Mouse (Mus musculus) gastrocnemius, postnatal 36 days (tissue): ENCODE results near the gene Mrpl18. TPM values are rescaled to one million over a fixed set of nuclear protein-coding genes. Genes with fewer than 3 reads are reported as not detected.
"Not testable (repeated sequence)": the region's sequence is repeated elsewhere in the genome, so short reads cannot be mapped to it uniquely, and the experiment has no call there.

Source experiments
- DNase-seq, 2 experiments: peaks; one replicate each; pipeline ENCODE4 v3.0.0; 2022
- intact Hi-C: fragments of 180-260 bp; cut with DNase I; formaldehyde crosslinking; loops from one replicate; pipeline ENCODE4 v1.15.1; 2025
- long read RNA-seq, 2 experiments: library from polyadenylated mRNA; stranded (forward); transcript quantifications; one replicate each; pipeline ENCODE4 v2.0.0; 2021
- total RNA-seq, 2 experiments: library from RNA; stranded (reverse); gene quantifications; 2 replicates each; pipeline ENCODE4 v1.2.3; 2021

The Mrpl18 gene
- 100 to 1,000 TPM in 1 of 2 experiments, 10 to 100 TPM in 1; 92.4 to 107 TPM for total RNA-seq
- long read RNA-seq, experiment 1, transcript Mrpl18-201 (4 exons, 1,219 nt) = major isoform, 234 of 249 reads
- long read RNA-seq, experiment 1, partial matches to known transcripts = 8 of 249 reads
- long read RNA-seq, experiment 1, other reads (novel, unspliced or antisense) = 7 of 249 reads
- long read RNA-seq, experiment 2, transcript Mrpl18-201 (4 exons, 1,219 nt) = major isoform, 247 of 273 reads
- long read RNA-seq, experiment 2, partial matches to known transcripts = 6 of 273 reads
- long read RNA-seq, experiment 2, other reads (novel, unspliced or antisense) = 19 of 273 reads

DNA sequence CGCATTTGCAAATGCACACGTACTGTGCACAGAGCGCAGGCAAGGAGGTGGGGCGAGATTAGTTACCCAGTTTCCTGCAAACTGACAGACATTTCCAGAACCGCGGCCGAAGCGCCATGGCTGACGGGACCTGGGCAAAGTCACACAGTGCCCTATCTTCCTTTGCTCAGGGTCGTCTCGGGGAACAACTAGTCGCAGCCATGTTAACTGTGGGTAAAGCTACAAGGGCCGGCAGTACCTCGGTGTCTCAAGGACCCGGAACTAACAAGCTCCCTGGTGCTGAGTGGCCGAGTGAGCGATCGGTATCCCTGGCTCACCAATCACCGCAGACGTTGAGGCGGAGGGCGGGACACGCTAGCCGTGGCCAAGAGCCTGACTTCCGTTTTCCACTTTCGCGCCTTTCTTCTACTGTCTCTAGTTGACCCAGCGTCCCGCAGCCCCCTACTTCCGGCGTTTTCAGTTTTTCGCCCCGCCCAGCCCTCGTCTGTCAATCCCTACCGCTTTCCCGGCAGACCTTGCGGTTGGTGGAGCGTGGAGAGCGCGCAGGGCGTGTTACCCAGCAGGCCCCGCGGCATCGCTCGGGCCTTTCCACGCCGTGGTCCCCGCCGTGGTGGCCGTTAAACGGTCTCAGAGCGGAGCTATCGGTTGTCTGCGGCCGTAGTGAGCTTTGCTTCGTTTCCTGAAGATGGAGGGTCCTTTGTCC lies at the start of gene Mrpl18:
Gene Mrpl18 (minus strand): TSS at position 465 of the 703 bp plus-strand sequence.
- intact Hi-C loops = loop anchor here (5.0 kb wide), 2 partner anchors 61 to 76 kb away; partner anchors contain the start of gene Wtap
- peak; percentile 97 to 98 for DNase-seq

- no peak for DNase-seq
- intact Hi-C loops = loop anchor here (5.0 kb wide), 1 partner anchor 41 kb away; no protein-coding TSS in a partner anchor
Measured at GRCm38 (mm10) chr17:12963476-12963875, 47.3 kb upstream of the Mrpl18 start.

GRCm38 (mm10) chr17:12960331-12960873 lies 44.3 kb upstream of the Mrpl18 start, which contains the start of gene Acat2:
Acat2 (minus strand) TSS chr17:12960747.
- DNase-seq = peak; percentile 89 to 93
- intact Hi-C loops = loop anchor here (5.0 kb wide), 1 partner anchor 38 kb away; no protein-coding TSS in a partner anchor

GRCm38 (mm10) chr17:12959377-12959776 lies 43.2 kb upstream of the Mrpl18 start:
- intact Hi-C loops = not testable (repeated sequence)

GRCm38 (mm10) chr17:12956664-12957063 lies 40.5 kb upstream of the Mrpl18 start:
- intact Hi-C loops = no loop called here

More at GRCm38 (mm10) chr17:12959377-12959776, 43.2 kb upstream of the Mrpl18 start:
- DNase-seq = not testable (repeated sequence)

GRCm38 (mm10) chr17:12949669-12950068 lies 33.5 kb upstream of the Mrpl18 start:
- intact Hi-C loops = no loop called here
- no peak for DNase-seq

More at GRCm38 (mm10) chr17:12956664-12957063, 40.5 kb upstream of the Mrpl18 start:
- DNase-seq = no peak

DNA sequence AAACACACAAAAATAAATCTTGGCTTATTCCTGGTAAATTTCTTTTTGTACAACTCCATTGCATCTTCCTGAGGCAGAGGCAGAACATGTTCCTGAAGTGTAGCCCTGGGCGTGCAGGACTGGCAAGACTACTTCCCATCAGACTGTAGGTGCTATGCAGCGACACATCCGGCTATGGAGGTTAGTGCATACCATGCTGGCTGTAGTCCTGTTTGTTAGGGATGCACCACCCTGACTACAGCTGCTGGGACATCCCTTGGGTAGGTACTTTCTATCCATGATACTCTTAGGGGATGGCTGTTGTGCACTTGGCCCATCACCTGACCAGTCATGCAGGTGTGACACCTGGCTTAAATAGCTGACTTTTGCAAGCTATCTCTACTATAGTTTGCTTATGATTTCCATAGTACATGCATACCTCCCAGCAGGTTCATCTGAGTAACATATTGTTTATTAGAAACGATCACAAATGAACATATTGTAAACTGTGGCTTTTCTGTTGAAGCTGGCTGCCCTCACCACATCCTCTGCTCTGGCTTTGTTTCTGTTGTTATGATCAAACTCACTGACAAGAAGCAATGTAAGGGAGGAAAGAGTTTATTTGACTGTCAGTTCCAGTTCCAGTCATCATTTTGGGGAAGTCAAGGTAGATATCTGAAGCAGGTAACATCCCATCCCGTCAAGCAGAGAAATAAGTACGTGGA lies 26.5 kb upstream of the Mrpl18 start:
- DNase-seq = no peak
- intact Hi-C loops = no loop called here

DNA sequence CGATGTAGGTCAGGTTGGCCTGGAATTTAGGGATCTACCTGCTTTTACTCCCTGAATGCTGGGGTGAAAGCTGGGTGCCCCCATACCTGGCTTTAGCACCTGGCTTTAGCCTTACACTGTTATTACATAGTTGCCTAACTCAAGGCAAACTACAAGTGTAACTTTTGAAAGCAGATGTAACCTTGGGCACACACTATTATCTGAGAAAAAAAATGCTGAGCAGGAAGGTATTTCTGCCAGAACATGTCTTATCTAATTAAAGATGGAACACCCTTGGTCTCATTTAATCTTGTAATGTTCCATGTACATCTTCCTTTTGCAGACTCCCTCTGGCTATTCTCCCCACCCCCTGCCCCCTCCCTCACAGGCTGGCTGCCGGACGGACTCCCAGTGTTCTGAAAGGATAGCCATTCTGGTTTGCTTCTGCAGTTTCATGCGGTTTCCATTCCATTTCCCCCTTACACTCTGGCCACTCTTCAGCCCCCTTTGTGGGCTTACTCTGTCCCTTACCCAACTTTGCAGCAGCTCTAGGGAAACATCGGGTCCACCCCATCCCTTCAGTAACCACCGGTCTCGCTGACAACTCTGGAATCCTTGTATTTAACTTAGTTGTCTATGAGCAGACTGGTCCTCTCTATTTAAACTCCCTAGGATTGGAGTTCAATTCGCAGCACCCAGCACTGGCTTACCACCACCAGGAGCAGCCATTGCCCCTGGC lies 25.6 kb upstream of the Mrpl18 start:
- no peak for DNase-seq
- intact Hi-C loops = no loop called here

- intact Hi-C loops = no loop called here
- DNase-seq = no peak
Measured at GRCm38 (mm10) chr17:12940151-12940805, 24.1 kb upstream of the Mrpl18 start, which contains the start of gene Acat3. Acat3 (minus strand) TSS chr17:12940600.

- intact Hi-C loops = loop anchor here (5.0 kb wide), 1 partner anchor 57 kb away; no protein-coding TSS in a partner anchor
- not testable (repeated sequence) for DNase-seq
Measured at GRCm38 (mm10) chr17:12939377-12940148, 23.4 kb upstream of the Mrpl18 start.

DNA sequence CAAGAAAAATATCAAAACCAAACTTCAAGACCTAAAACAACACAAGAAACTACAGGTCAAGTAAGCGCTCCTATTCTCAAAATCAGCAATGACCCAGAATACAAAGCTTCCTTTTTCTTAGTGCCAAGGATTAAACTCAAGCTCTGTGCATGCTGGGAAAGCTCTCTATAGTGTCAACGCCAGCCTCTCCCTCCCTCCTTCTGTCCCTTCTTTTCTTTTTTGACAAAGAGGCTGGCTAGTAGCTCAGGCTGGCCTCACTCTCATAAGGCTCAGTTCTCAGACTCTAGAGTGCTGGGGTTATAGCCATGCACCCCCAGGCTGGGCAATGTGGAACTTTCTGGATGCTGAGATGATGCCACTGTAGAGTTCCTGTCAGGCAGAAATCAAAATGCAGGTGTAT lies 21.9 kb upstream of the Mrpl18 start:
- intact Hi-C loops = loop anchor here (5.0 kb wide), 1 partner anchor 56 kb away; no protein-coding TSS in a partner anchor
- DNase-seq = no peak

DNA sequence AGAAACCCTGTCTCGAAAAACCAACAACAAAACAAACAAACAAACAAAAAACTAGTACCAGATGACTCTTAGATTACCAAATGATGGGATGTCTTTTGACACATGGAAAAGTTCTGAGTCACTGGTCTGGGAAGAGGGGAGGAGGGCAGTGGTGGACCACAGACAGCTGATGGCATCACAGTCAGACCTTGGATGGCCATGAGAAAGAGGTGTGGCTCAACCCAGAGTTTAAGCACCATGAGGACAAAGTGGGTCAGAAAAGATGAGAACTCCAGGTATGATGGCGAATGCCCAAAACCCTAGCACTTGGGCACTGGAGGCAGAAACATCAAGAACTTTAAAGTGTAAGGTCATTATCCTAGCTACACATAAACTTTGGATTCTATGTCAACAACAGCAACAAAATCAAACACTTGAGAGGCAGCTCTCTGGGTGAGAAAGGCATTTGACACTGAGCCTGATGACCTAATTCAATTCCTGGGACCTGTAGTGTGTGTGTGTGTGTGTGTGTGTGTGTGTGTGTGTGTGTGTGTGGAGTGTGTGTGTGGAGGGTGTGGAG lies 21.3 kb upstream of the Mrpl18 start:
- intact Hi-C loops = loop anchor here (5.0 kb wide), 1 partner anchor 55 kb away; no protein-coding TSS in a partner anchor
- DNase-seq = no peak

DNA sequence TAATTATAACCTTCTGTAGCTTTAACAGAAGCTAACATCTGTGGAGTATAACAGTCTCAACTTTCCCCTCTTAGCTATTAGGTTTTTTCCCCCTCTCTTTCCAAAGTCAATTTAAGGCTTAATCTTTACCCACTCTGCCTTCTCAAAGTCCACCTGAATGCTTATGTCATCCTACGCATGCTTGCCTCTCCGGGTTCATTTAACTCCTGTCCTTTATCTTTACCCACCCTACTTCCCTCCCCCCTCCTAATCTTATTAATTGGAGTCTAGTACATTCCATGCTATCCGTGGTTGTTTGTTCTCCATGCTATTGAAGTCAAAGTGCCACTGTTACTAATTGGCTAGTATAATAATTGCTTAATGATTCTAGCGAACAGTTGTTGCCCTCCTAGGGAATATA lies 19.6 kb upstream of the Mrpl18 start:
- DNase-seq = no peak
- intact Hi-C loops = loop anchor here (5.0 kb wide), 1 partner anchor 53 kb away; no protein-coding TSS in a partner anchor

GRCm38 (mm10) chr17:12931576-12931975 lies 15.4 kb upstream of the Mrpl18 start:
- intact Hi-C loops, DNase-seq: not testable (repeated sequence)

GRCm38 (mm10) chr17:12925703-12926180 lies 9.6 kb upstream of the Mrpl18 start:
- DNase-seq = no peak
- intact Hi-C loops = no loop called here

- intact Hi-C loops = no loop called here
- DNase-seq = no peak
Measured at GRCm38 (mm10) chr17:12925001-12925400, 8.9 kb upstream of the Mrpl18 start.

DNA sequence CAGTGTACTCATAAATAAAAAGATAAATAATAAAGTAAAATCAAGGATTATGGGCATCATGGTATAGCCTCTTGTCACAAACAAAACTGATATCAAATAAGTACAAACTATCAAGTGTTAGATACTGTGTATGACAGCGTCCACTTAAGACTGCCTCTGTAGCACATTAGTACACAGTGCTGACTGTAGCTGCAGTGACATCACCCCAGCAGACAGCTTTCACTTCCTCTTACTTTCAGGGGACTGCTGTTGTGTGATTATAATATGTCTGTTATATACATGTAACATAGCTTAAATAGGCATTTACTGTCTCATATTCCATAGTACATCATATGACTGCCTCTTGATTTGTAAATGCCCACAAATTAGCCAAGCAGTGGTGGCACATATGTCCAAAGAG lies 4.9 kb upstream of the Mrpl18 start:
- intact Hi-C loops = loop anchor here (5.0 kb wide), 1 partner anchor 41 kb away; the partner anchor contains the start of gene Acat2
- no peak for DNase-seq
